Mouse (Mus musculus) stomach, postnatal 0 days (tissue): ENCODE measurements at regions not wholly inside any gene's neighbourhood (a gene's known extent, or its start where the extent isn't known, plus 50 kb on each side); places are given as distances from the start of the nearest gene placed in this dataset.

ENCODE experiments used
- ATAC-seq: fragments of 200-750 bp; cut with Nextera tagmentation; 2 replicates; pipeline ENCODE4 v1.8.0; 2017; ENCODE audit not compliant: low FRiP score, low TSS enrichment
- DNase-seq: peaks from one replicate; pipeline ENCODE4 v3.0.0-alpha.2; 2016; ENCODE audit warnings: low spot score
- H3K27ac ChIP-seq: fragments of 300-500 bp; sonication (generic); replicated peaks from 2 replicates; pipeline ENCODE4 v1.5.1; 2014; ENCODE audit warnings: mild to moderate bottlenecking, control low read depth
- H3K27me3 ChIP-seq: fragments of 300-500 bp; sonication (generic); 2 replicates; pipeline ENCODE4 v1.6.1; 2014; ENCODE audit warnings: low read length; ENCODE audit not compliant: control insufficient read depth, insufficient read depth
- H3K36me3 ChIP-seq: fragments of 300-500 bp; sonication (generic); 2 replicates; pipeline ENCODE4 v1.6.1; 2014; ENCODE audit warnings: low read length, mixed read lengths; ENCODE audit not compliant: control insufficient read depth, insufficient read depth
- H3K4me1 ChIP-seq: fragments of 300-500 bp; sonication (generic); replicated peaks from 2 replicates; pipeline ENCODE4 v1.6.1; 2014; ENCODE audit warnings: antibody characterized with exemption; ENCODE audit not compliant: control insufficient read depth, insufficient read depth
- H3K4me2 ChIP-seq: fragments of 300-500 bp; sonication (generic); replicated peaks from 2 replicates; pipeline ENCODE4 v1.6.1; 2014; ENCODE audit warnings: low read depth, mild to moderate bottlenecking, control low read depth, moderate library complexity
- H3K4me3 ChIP-seq: fragments of 300-500 bp; sonication (generic); 2 replicates; pipeline ENCODE4 v1.5.1; 2014; ENCODE audit warnings: low read depth, low read length, control low read depth
- H3K9ac ChIP-seq: fragments of 300-500 bp; sonication (generic); 2 replicates; pipeline ENCODE4 v1.6.1; 2014; ENCODE audit warnings: mild to moderate bottlenecking, low read length, control low read depth, mixed read lengths
- H3K9me3 ChIP-seq: fragments of 300-500 bp; sonication (generic); 2 replicates; pipeline ENCODE4 v1.6.1; 2016; ENCODE audit warnings: low read length; ENCODE audit not compliant: control insufficient read depth
- CTCF ChIP-seq: IDR thresholded peaks from 2 replicates; pipeline ENCODE4 v1.5.1; 2016; ENCODE audit warnings: antibody characterized with exemption, low read depth, mild to moderate bottlenecking, moderate library complexity
- EP300 ChIP-seq: optimal IDR thresholded peaks from 2 replicates; pipeline ENCODE3; 2016; ENCODE audit warnings: antibody characterized with exemption
- WGBS: fragments of 180-500 bp; shearing (Covaris S2); extraction: QIAGEN DNeasy Blood & Tissue Kit; methylation state at CpG from one replicate; pipeline ENCODE4 v1.1.7; 2014; 5-methylcytosine and 5-hydroxymethylcytosine counted together

DNA sequence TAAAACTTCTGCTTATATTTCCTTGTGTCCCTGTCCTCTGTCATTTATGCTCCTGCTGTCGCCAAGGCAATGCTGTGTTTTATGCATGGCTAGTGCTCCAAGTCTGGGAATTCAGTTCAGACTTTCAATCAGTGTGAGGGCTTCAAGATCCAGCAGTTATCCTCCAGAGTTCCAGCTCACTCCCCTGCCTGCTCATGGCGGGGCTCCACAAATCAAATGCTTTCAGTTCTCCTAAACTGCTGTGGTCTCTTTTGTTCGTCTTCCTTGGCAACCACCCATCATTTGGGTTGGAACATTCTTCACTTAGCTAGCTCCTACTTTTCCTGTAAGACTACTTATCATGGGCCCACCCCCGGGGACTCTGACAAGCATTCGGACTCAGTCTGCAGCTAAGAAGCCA is 120.0 kb downstream of the Csl start:
- Histone ChIP-seq H3K9me3 (no peaks in the 10 kb centered on the region), H3K9ac (no peak overlapping the region), H3K36me3 (no peaks in the 10 kb centered on the region), H3K4me3 (no peak overlapping the region), H3K27me3 (no peaks in the 10 kb centered on the region), H3K27ac (no peak overlapping the region), H3K4me2 (no peak overlapping the region), H3K4me1 (no peaks in the 10 kb centered on the region)
- DNase-seq = no peak
- no peak for ATAC-seq
- WGBS = 29% methylated on average over 5 of the region's 5 CpGs
- no peak for TF ChIP-seq EP300
- TF ChIP-seq CTCF = no peak

DNA sequence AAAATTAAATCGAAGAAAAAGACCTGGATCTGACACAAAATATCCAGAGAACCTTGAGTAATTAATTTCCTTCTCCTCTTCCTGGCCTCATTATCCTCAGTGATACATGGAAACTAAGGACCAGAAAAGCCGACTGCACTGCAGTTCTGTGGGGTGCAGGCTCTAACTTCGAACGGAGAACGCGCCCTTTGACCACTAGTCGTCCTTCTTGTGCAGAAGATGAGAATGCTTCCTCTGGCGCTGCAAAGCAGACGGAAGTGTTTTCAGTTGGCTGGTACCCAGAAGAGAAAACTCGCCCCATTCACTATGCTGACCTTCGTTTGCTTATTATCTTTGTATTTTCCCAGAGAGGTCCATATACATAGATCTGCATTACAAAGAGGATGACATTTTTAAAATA is 117.7 kb downstream of the Csl start:
- Histone ChIP-seq H3K9me3 (no peaks in the 10 kb centered on the region), H3K4me3 (no peak overlapping the region), H3K27me3 (no peaks in the 10 kb centered on the region), H3K4me1 (no peaks in the 10 kb centered on the region), H3K4me2 (no peak overlapping the region), H3K9ac (no peak overlapping the region), H3K27ac (no peak overlapping the region), H3K36me3 (no peaks in the 10 kb centered on the region)
- ATAC-seq = peak; percentile 78
- 10% methylated on average over 11 of the region's 11 CpGs for WGBS
- TF ChIP-seq EP300 (no peak), CTCF (peak; percentile 91)
- peak; percentile 70 for DNase-seq

DNA sequence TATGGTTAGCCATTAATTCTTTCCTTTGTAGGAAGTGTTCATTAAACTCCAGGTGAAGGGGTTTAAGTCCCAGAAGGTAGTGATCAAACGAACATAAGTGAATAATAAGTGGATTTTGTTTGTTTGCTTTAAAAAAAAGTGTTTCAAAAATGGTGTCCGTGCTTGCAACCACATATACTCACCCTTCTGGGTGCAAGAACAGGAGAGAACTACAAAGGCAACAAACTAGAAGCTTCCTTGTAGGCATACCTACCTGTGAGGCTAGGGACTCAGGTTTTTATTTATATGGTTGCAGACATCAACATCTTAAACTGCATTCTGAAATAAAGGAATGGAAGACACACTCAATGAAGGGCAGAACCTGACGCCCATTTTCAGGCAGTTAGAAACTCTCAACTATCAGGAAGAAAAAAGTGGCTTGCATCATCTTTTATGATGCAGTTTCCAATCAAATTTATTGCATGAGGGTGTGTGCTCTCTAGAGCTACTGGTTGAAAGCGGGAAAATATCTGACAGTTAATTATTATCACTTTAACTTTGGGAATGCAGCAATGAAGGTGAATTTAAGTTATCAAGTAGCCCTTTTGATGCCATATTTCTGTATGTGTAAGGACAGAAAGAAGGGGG is 117.1 kb downstream of the Csl start:
- H3K36me3 ChIP-seq = no peaks in the 10 kb centered on the region
- H3K27ac ChIP-seq = no peak overlapping the region
- no peak overlapping the region for H3K4me2 ChIP-seq
- no peaks in the 10 kb centered on the region for H3K27me3 ChIP-seq
- H3K4me3 ChIP-seq = no peak overlapping the region
- H3K4me1 ChIP-seq = no peaks in the 10 kb centered on the region
- no peak overlapping the region for H3K9ac ChIP-seq
- ATAC-seq = no peak
- 57% methylated on average over 4 of the region's 4 CpGs for WGBS
- no peaks in the 10 kb centered on the region for H3K9me3 ChIP-seq
- no peak for DNase-seq
- TF ChIP-seq CTCF (no peak), EP300 (no peak)

DNA sequence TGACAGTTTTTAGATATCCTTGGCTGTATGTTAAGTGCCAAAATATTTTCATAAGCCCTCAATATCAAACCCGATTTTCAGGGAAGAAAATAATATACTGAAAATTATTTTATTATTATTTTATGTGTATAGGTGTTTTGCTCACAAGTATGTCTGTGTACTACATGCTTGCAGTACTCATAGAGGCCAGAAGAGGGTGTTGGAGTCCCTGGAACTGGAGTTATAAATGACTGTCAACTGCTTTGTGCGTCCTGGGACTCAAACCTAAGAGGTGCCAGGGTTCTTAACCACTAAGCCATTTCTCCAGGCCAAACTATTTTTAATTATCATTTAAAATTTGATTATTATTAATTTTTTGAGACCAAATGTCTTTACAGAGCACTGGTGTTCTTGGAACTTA is 114.5 kb downstream of the Csl start:
- Histone ChIP-seq H3K36me3 (no peaks in the 10 kb centered on the region), H3K4me3 (no peak overlapping the region), H3K27ac (no peak overlapping the region), H3K4me1 (no peaks in the 10 kb centered on the region), H3K9me3 (no peaks in the 10 kb centered on the region), H3K9ac (no peak overlapping the region), H3K27me3 (no peaks in the 10 kb centered on the region), H3K4me2 (no peak overlapping the region)
- peak; percentile 18 for DNase-seq
- WGBS = 55% methylated on average over 2 of the region's 2 CpGs
- no peak for ATAC-seq
- TF ChIP-seq EP300 = no peak
- peak; percentile 66 for TF ChIP-seq CTCF

DNA sequence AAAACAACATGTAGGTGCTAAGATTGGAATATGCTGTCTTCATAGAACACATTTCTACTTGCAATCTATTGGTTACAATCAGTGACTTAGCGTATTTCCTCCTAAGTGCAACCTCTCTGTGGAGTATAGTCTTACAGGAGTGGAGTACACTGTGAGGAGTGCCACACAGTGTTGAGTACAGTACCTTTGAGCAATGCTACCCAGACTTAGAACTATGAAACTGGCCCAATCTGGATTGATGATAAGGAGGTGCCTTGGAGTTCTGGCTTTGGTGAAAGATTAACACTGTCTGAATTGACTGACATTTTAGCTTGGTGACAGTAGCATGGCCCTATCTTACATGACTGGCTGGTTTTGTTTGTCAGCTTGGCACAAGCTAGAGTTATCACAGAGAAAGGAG is 107.4 kb downstream of the Csl start:
- DNase-seq (no peak), ATAC-seq (no peak)
- Histone ChIP-seq H3K27ac (no peak overlapping the region), H3K4me2 (no peak overlapping the region), H3K4me3 (no peak overlapping the region), H3K27me3 (no peaks in the 10 kb centered on the region), H3K9me3 (no peaks in the 10 kb centered on the region), H3K4me1 (no peaks in the 10 kb centered on the region), H3K36me3 (no peaks in the 10 kb centered on the region), H3K9ac (no peak overlapping the region)
- TF ChIP-seq EP300 = no peak
- 93% methylated on average over 1 of the region's 1 CpGs for WGBS

DNA sequence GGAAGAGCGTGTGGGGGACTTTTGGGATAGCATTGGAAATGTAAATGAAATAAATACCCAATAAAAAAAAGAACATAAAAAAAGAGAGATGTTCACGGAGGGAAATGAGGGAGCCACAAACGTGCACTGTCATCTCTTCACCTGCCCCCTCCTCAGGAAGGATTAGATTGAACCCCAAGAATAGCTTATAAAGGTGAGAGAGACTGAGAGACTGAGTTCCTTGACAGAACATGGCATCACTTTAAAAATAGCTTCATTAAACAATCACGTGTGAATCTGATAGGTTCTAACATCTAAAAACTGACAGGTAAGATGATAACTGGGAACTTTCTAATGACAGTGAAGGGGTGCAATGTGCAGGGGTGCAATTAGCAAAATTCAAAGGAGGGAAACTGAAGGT is 105.2 kb downstream of the Csl start:
- Histone ChIP-seq H3K27ac (no peak overlapping the region), H3K9ac (no peak overlapping the region), H3K4me1 (no peaks in the 10 kb centered on the region), H3K4me2 (no peak overlapping the region), H3K36me3 (no peaks in the 10 kb centered on the region), H3K9me3 (no peaks in the 10 kb centered on the region), H3K4me3 (no peak overlapping the region), H3K27me3 (no peaks in the 10 kb centered on the region)
- 86% methylated on average over 4 of the region's 4 CpGs for WGBS
- TF ChIP-seq EP300 (no peak), CTCF (no peak)
- DNase-seq (no peak), ATAC-seq (no peak)
